Mouse (Mus musculus) ovary, postnatal 10 days (tissue): ENCODE measurements around the gene Myo18a.

Experiments used
- DNase-seq: peaks from one replicate; pipeline ENCODE4 v3.0.0; 2022; ENCODE audit warnings: low spot score

Gene Myo18a

DNA sequence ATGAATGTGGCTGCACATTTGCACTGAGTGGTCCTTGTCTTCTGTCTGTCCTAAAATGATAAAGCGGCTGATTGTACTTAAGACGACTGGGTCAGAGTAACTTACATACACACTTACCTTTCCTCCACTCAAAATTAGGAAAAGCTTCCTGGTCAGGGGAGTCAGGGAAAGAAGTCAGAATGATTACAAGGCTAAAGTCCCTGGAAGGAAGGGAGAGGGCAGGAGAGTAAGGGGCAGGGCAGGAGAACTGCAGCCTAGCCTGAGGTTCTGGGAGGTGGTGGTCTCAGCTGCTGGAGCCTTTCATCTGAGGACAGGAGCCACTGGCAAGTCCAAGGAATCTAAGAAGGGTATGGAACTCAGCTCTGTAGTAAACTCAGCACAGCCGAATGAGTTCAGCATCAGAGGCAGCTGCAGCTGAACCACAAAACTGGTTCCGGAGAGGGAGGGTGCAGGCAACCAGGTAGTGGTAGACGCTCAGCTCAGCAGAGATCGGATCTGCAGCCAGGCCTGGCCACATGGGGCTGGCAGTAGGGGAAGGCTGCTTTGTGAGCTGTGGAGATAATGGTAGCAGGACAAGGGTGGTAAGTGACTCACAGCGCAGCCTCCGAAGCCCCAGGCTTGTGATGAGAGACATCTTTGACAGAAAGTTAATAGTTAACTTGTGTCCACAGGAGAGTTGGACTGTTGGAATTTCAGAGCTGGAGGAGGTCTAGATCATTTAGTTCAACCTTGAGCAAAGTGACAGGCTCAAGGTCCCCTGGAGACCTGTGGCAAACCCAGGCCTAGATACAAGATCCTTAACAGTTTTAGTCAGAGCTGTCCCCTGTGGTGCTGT lies 9.1 kb downstream of the Myo18a start:
- DNase-seq: no peak

DNA sequence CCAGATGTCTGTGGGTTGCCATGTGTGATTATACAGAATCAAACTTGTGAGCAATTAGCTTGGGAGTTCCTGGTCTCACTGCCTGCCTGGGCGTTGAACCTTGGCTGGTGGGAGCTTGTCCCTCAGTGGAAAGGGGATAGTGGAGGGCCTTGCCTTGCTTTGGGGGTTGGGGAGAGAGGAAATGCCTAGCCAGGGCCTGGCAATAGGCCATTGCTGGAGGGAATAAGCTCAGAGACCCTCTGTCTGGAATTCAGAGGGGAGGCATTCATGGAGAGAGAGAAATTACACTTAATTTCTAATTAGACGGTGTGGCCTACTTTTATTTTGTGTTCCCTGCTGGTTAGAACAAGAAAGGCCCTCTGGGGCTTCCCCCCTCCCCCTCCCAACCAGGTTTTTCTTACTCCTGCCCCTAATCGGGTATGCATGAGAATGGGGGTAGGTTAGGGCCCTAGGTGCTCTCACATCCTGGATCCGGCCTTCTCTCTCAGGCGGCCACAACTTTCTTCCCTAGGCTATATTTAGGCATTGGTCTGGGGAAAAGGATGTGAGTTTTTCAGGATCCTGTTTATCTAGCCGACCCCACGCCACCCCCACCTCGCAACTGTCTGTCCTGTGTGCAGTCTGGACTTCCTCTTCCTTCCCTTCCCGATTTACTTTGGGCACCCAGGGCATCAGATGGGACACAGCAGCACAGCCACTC lies 12.8 kb downstream of the Myo18a start:
- DNase-seq: no peak

DNA sequence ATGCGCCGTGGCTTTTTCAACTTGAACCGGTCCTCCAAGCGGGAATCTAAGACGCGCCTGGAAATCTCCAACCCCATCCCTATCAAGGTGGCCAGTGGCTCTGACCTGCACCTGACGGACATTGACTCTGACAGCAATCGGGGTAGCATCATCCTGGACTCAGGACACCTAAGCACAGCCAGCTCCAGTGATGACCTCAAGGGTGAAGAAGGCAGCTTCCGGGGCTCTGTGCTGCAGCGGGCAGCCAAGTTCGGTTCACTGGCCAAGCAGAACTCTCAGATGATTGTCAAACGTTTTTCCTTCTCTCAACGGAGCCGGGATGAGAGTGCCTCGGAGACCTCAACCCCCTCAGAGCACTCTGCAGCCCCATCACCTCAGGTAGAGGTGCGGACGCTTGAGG lies 14.4 kb downstream of the Myo18a start:
- no peak for DNase-seq

DNA sequence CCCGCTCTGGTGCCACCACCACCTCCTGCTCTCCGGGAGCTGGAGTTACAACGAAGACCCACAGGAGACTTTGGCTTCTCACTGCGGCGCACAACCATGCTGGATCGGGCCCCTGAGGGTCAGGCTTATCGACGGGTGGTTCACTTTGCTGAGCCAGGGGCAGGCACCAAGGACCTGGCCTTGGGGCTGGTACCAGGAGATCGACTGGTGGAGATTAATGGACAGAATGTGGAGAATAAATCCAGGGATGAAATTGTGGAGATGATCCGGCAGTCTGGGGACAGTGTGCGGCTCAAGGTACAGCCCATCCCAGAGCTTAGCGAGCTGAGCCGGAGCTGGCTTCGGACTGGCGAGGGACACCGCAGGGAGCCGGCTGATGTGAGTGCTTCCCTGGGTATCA lies 14.9 kb downstream of the Myo18a start:
- DNase-seq: no peak

DNA sequence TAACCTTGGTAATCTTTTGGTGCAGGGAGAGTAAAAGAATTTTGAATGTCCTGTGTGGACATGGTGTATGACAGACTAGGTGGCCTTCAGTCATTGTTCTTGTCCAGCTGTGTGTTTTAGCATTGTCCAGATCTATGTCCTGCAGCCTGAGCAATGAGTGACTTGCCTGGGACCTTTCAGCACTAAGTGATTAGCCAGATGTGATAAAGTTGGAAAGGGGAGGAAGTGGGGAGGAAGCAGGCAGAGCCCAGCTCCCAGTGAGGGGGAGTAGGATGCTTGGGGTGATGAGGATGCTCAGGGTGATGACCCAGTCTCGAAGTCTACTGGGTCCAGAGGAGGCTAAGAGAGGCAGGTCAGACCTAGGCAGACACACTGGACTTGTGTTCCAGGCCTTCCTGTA lies 16.2 kb downstream of the Myo18a start:
- no peak for DNase-seq

DNA sequence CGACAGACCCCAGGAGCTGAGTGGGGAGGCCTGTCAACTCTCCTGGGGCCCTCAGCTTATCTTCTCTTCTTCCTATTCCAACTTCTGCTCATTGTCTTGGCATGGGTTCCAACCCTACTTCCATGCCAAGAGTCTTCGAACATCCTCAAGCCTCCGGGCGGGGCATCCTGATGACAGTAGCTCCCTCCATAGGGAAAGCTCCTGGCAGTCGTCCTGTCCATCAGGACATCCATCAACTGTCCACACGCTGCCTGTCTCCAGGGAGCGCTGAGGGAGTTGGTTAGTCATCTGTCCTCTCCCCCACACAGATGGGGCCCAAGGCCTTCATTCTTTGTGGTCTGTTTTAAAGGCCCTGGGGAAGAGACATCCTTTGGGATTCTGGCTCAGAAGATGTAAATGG lies 18.0 kb downstream of the Myo18a start:
- no peak for DNase-seq

DNA sequence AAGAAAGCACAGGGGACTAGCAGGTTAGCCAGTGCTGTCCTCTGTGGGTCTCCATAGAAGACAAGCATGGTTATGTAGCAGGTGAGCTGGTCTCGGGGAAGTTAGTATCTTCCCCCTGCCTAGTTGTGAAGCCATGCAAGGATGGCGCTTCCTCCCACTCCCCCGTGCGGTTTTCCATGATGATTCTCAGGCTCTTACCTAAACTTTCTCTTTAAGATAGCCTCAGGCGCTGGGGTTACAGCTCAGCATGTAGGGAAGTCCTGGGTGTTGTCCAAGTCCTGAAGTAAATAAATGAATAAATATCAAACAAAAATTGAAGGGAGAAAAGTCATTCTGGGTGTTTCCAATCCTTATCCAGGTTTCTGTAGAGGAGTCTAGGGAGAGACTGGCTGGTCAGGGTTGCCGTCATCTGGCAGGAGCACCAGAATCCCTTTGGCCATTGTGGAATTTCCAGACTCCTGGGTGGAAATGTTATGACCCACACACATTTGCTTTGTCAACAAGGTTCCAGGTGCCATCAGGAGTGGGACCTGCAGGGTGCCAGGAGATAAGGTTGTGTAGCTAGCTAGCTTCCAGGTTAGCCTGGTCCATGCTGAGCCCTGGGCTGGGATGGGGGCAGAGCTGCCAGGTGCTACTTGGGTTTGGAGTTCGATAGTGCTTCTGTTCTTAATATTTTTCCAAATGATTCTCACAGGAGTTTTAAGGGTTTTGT lies 19.2 kb downstream of the Myo18a start:
- DNase-seq: no peak

DNA sequence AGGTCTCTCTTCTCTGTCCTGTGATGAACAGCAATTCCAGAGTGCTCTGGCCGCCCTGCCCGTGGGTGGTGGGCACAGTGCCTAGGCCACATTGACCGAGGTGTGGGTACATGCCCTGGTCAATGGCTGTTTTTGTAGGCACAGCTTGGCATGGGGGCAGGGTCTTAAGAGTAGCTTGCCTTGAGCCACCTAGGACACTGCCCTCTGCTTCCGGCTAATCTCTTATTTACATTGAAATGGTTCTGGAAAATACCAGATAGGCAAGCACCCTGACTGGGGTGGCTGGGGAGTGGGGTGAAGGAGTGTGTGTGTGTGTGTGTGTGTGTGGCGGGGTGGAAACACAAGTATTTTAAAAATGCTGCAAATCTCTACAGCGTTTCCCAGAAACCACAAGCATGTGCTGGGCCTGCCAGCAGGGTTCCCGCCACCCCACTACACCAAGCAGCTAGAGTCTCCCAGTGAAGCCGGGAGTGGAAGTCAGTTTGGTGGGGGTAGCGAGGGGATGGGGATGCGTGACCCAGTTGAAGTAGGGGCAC lies 20.2 kb downstream of the Myo18a start:
- no peak for DNase-seq

DNA sequence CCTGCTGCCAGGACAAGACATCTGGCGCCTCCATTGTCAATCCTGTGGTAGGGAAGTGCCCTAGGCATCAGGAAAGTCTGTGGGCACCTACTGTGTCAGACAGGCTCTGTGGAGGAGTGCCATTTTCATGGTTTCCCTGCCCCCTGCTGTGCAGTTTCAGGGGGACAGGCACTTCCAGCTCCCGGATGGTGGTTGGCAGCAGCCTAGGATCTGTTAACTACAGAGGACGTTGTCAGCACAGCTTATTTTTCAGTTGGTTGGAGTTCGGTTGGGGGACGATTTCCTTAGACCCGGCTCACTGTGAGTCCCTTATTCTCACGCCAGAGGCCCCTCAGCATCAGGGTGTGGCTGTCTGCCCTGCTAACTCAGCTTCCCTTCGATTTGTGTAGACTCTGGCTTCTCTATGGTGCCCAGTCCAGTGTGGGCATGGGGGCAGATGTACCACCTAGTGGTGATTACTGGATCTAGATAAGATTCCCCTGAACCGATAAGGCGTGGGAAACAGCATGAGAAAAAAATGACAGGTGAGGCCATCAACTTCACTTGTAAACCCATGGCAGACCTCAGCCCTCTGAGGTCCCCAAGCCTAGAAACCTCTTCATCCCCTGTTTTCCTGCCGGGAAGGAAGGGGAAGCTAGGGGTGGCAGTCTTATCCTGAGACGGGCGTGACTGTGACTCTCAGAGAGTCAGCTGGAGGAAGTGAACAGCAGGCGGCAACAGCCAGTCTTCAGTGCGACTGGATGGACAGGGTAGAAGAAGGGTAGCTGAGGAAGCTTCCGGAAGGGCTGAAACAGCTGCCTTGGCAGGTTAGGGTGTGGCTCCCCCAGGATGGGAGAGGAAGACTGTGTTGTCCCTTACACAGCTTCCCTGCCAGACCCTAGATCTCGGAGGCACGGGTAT lies 21.0 kb downstream of the Myo18a start:
- DNase-seq: no peak

DNA sequence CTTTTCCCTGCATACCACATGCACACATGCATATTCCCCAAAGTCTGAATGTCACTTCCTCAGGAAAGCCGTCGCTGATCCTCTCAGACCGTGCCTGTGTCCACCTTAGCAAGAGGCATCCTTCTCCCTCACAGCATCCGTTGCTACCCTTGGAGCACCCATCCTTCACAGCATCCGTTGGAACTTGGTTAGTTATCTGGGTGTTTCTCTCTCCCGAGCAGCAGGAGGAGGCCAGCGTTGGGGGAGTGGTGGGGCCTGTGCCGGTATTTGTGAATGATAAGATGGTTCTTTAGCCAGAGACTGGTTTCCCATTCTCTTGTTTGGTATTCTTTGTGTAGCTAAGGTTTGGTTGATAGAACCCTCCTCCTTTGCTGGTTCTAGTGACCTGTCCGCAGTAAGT lies 21.8 kb downstream of the Myo18a start:
- DNase-seq: no peak

DNA sequence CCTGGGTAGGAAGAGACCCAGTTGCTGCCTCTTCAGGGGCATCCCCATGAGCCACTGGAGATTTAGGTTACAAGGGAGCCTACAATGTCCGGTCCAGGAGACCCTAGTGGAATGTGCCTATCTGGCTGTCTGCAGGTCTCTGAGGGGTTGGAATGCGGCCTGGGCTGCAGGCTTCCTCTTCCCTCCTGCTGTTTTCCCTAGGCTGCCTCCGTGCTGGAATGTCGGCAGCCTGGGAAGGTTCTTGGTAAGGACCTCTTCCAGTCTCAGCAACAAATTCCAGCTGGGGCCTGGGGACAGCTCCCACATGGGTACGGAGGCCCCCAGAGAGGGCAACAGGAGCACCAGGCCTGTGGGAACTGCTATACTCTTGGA lies 22.3 kb downstream of the Myo18a start:
- DNase-seq: no peak

DNA sequence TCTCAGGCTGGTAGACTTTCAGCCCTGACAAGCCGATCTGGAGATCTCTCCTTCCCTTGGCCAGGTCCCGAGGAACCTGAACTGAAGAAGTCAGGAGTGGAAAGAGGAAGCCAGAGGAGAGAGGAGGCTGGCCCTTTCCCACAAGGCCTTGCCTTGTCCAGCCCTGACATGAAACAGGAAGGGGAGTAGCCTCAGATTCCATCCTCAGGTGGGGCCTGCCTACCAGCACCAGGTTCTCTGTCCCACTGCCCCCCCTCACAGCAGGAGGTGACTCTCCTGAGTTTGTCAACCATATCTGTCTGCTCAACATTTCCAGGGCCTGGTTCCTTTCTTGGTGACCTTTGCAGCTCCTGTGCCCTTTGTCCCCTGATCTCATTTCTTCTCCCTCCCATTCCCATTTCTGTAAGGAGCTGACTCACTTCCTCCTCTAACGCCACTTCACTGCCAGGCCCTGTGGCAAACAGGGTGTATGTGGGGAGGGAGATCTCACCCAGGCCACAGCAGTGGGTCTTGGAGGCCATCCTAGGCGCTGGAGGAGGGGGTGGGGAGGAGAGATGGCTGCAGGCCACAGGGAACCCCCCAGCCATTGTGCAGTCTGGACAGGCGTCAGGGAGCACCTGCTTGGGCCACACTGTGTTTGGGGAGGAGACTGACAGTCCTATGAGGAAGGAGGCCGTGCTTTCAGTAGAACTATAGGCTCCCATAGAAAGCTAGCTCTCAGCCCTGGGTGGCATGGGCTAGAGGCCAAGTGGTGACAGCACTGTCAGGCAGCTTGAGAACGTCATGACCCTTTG lies 22.9 kb downstream of the Myo18a start:
- no peak for DNase-seq

DNA sequence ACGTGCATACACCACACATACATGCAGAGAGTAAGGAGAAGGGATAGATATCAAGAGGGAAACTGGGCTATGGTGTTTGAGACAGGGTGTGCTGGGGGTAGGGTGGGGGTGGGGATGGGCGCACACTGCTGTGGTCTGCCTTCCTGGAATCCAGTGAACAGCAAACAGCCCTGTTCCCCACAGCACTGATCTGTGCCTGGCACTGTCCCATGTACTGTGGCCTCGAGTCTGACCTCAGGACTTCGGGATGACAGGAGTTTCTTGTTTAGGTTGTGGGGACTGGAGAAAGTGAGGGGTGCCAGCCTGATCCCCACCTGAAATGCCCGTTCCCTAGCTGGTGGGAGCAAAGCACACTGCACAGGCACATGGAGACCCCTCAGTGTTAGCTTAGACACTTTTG lies 24.7 kb downstream of the Myo18a start, which contains the start of gene Gm10277:
Gene Gm10277, minus strand, starts transcription at position 41 of the 400 bp plus-strand sequence.
- DNase-seq: no peak

DNA sequence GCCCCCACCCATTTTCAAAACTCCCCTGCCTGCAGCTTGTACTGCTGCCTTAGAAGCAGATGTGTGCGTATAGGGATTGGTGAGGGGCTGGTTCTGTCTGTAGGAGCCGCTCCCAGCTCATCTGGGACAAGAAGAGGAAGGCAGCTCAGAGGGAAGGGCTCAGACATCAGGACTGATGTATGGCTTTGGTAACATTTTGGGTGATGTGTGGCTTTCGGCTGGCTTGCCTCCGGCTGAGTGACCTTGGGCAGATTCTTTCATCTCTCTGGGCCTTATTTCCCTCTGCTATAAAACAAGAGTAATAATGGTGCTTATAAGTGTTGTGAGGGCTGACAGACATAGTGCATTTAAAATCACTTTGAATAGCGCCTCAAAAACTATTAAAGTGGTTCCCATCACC lies 26.5 kb downstream of the Myo18a start:
- no peak for DNase-seq

DNA sequence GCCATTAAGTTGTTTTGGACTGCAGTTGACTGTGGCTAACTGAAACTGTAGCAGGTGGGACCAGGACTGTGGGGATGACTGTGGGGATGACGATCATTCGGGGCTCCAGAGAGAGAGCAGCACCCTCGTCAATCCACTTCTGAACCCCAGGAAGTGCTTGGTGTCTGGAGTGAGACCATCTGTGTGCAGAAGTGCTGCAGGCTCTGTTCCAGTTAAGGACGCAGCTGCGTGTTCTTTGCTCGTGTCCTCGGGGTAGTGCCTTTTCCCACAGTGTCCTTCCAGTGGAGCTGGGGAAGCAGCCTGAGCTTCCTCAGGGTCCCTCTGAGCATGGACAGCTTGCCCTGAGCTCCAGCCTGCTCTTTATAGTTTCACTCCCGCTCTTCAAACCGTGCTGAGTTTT lies 27.2 kb downstream of the Myo18a start:
- no peak for DNase-seq

DNA sequence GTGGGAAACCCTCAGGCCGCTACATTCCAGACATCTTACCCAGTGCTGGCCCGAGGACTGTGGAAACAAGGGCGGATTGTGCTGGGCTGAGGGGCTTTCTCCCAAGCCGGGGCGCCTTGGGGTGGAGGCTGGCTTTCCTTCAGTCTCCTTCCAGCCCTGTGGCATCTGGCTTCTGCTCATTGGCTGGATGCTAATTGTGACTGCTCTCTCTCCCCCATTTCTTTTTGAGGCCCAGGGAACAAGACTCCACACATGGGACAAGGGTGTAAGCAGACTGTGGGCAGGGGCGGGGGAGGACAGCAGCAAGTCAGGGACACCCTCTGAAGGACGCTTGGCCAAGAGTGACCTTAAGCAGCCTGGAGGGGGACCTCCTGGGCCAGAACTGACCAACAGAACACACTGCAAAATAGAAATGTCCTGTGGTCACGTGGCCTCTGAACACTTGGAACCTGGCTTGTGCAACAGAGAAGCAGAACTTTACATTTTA lies 28.2 kb downstream of the Myo18a start:
- no peak for DNase-seq

DNA sequence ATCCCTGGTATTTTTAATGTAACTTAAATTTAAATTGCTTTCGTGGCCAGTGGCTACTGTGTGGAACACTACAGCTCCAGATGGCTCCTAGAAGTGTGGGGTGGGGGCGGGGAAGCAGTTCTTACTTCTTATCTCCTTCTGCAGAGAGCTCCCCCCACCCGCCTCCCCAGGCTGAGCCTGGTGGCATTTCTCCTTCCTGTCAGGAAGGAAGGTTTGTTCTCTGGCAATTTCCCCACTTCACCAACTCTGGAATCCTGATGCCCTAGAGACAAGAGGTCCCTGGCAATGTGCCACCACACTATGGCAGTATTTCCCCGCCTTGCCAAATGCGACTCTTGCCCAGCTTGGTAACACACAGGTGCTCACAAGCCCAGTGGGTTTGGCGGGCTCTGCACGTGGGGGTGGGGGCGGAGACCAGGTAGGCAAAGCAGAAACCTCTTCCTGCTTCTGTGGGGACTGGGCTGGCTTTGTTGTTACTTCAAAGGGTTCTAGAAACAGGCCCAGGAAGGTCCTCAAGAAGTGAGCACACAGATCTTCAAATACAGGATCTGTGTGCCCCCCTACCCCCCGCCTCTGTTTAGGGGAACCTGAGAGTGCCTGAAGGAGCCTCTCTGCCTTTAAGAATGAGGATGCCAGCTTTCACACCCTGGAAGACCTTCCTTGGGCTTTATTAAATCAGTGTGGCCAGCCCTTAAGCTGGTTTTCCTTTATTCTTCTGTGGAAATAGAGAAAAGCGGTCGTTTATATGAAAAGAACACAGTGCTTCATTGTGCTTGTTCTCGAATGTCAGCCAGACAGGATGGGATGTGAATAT lies 28.9 kb downstream of the Myo18a start:
- no peak for DNase-seq

DNA sequence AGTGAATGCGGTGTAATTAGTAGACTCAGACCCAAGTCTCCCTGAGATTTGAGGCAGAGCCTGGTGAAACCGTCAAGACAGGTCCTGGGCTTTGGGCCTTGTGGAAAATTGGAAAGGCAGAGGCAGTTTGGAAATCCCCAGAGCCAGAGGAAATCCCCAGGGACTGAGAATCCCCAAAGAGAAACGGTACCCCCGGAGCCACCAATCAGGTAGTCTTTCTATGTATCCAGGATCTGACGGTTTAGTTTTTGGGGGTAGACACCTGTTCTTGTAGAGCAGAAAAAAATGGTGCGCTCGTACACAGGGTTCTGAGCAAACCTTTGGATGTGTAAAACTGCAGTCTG lies 29.5 kb downstream of the Myo18a start:
- no peak for DNase-seq

DNA sequence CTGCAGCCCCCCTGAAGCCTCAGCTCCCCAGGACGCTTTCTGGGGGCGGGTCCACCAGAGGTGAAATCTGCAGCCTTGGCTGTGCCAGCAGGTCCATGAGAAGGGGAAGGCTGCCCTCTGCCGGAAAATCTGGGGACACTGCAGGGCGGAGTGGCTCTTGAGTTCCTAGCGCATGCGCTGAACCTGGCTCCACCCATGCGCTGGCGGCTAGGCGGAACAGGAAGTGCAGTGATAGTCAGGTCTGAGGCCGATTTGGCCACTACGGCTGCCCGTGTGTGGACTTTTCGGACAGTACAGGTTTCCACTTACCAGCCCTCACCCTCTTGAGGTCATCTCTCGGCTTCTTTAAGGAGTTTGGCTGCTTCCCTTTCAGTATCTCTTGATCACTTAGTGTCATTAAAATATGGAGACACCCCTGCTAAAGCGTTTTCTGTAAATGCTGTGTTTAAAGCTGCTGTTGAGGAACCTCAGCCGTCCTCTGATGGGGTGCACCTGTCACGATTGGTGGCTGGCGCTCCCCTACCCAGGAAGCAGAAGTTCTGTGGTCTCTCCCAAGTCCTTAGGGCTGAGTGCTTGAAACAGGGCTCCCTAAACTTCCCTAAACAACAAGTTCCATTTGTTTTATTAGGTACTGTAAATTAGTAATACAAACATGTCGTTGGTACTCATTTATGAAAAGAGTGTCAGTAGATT lies 30.3 kb downstream of the Myo18a start:
- peak; percentile 96 for DNase-seq
